Mouse (Mus musculus): ENCODE results near the gene Rgs19. TPM values are rescaled to one million over a fixed set of nuclear protein-coding genes. Genes with fewer than 3 reads are reported as not detected.

The Rgs19 gene
- 11.6 TPM for polyA plus RNA-seq (2014; fragmentation: Illumina TruSeq; extraction: RNeasy Lipid Tissue Mini Kit (QIAGEN cat#74804); ENCODE audit: low read depth, low replicate concordance)

DNA sequence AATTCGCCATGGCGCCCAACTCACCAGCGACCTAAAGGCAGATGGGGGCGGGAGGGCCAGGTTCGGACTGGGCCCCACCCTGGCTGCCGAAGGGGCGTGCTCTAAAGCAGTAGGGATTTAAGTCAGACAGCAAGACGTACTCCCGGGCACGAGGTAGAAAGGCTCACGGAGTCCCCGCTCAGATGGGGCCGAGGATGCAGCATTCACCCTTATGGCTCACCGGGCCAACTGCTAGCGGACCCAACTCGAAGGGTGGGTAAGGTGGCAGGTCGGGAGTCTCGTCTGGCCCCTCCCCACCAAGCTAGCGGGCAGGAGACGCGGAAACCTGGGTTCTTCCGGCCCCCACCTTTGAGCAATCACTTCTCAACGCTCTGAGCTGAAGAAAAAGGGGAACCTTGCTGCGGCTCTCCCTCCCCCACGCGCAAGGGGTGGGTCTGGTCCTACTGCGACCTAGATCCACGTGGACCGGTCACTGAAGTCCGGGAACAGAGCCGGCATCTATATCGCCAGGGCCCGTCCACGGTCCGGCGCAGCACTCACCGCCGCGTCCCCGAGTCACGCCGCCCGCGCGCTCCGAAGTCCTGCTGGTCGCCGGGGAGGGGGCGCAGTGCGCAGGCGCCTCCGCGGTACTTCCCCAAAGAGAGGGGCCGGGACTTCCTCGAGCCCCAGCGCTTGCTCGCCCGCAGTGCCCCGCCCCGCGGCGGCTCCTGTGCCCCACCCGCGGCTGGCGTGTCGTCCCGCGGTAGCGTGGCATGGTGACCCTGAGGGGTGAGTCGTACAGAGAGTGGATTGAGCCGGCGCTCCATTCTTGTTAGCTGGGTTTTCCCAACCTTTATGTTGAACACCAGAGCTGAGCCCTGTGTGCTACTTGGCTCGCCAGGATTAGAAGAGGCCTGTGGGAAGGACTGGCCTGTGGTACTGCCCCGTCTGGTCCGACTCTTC is at the start of gene Rgs19:
TSS of gene Rgs19 (minus strand) at position 639 of the 942 bp plus-strand sequence.

DNA sequence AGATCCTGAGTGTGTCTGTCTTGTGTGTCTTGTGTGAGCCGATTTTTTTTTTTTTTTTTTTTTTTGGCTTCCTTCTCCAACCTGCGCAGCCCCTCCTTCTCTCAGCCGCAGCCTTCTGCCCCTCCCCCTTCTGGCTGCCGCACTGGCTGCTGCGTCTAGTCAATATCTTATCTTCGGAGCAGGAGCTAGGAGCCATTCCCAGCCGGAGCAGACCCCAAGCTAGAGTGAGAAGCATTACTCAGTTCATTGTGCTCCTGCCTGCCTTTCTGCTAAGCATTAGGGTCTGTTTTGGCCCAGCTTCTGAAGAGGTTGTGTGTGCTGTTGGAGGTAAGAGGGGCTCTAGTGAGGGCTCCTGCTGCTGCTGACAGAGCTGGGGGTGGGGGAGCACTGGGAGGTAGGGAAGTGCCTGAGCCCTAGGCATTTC is 21.1 kb upstream of the Rgs19 start, which contains the start of gene Oprl1:
TSS of gene Oprl1 (plus strand) at position 114 of the 424 bp plus-strand sequence.

GRCm38 (mm10) chr2:181698241-181698640 is 4.5 kb upstream of the Rgs19 start, which contains the start of gene Lkaaear1:
TSS of gene Lkaaear1 (minus strand) at chr2:181698442.

DNA sequence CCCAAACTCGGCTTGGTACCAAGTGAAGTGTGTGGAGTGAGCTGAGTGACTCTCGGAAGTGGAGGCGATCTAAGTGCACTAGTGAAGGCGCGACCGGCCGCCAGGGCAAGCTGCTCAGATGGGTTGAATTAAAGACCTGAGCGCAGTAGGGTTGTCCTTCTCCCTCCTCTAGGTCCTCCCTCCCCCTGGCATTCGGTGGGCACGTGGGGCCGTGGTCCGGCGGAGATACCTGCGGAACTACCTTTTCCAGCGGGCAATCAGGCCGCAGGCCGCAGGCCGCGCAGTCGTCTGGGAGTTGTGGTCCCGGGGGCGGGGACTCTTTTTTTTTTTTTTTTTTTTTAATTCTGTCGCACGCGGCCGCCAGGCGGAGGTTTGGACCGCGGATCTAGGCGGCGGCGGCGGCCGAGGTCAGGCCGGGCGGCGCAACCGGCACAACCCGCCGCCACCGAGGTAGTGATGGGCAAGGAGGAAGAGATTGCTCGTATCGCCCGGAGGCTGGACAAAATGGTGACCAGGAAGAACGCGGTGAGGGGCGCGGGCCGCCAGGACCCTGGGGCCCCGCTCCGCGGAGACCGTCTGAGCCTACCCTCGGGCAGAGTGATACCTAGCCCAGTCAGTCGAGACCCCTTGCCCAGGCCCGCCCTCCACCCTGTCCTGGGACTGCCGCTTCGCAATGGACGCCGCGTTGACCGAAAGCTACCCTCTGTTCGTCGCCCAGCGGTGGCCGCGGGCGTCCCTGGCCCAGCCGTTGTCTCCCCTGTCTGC is 13.6 kb downstream of the Rgs19 start, which contains the start of gene Tcea2:
TSS of gene Tcea2 (plus strand) at position 360 of the 765 bp plus-strand sequence.

GRCm38 (mm10) chr2:181671326-181671725 is 22.5 kb downstream of the Rgs19 start, which contains the start of gene Sox18:
TSS of gene Sox18 (minus strand) at chr2:181671640.

GRCm38 (mm10) chr2:181656734-181657133 is 37.0 kb downstream of the Rgs19 start, which contains the start of gene Gm29797:
TSS of gene Gm29797 (plus strand) at chr2:181657034.

Other genes with a start within 250 kb of the Rgs19 start
- 9.7 TPM for gene Zbtb46, start 234.6 kb downstream of the Rgs19 start, polyA plus RNA-seq (2014; fragmentation: Illumina TruSeq; extraction: RNeasy Lipid Tissue Mini Kit (QIAGEN cat#74804); ENCODE audit: low read depth, low replicate concordance)
- not detected for gene Abhd16b, start 200.8 kb downstream of the Rgs19 start, polyA plus RNA-seq (2014; fragmentation: Illumina TruSeq; extraction: RNeasy Lipid Tissue Mini Kit (QIAGEN cat#74804); ENCODE audit: low read depth, low replicate concordance)
- 96.1 TPM for gene Tpd52l2, start 196.8 kb downstream of the Rgs19 start, polyA plus RNA-seq (2014; fragmentation: Illumina TruSeq; extraction: RNeasy Lipid Tissue Mini Kit (QIAGEN cat#74804); ENCODE audit: low read depth, low replicate concordance)
- gene Dnajc5, start 173.5 kb downstream of the Rgs19 start, polyA plus RNA-seq (2014; fragmentation: Illumina TruSeq; extraction: RNeasy Lipid Tissue Mini Kit (QIAGEN cat#74804); ENCODE audit: low read depth, low replicate concordance), result 41.6 TPM
- gene Uckl1, start 109.1 kb downstream of the Rgs19 start, polyA plus RNA-seq (2014; fragmentation: Illumina TruSeq; extraction: RNeasy Lipid Tissue Mini Kit (QIAGEN cat#74804); ENCODE audit: low read depth, low replicate concordance), result 56.3 TPM
- 35.9 TPM for gene Prpf6, start 102.1 kb downstream of the Rgs19 start, polyA plus RNA-seq (2014; fragmentation: Illumina TruSeq; extraction: RNeasy Lipid Tissue Mini Kit (QIAGEN cat#74804); ENCODE audit: low read depth, low replicate concordance)
- gene Zfp512b, start 101.2 kb downstream of the Rgs19 start, polyA plus RNA-seq (2014; fragmentation: Illumina TruSeq; extraction: RNeasy Lipid Tissue Mini Kit (QIAGEN cat#74804); ENCODE audit: low read depth, low replicate concordance), result 17.6 TPM
- gene Samd10, start 94.8 kb downstream of the Rgs19 start, polyA plus RNA-seq (2014; fragmentation: Illumina TruSeq; extraction: RNeasy Lipid Tissue Mini Kit (QIAGEN cat#74804); ENCODE audit: low read depth, low replicate concordance), result 3.9 TPM
- not detected for gene Gm29797, start 36.9 kb downstream of the Rgs19 start, polyA plus RNA-seq (2014; fragmentation: Illumina TruSeq; extraction: RNeasy Lipid Tissue Mini Kit (QIAGEN cat#74804); ENCODE audit: low read depth, low replicate concordance)
- gene Sox18, start 22.3 kb downstream of the Rgs19 start, polyA plus RNA-seq (2014; fragmentation: Illumina TruSeq; extraction: RNeasy Lipid Tissue Mini Kit (QIAGEN cat#74804); ENCODE audit: low read depth, low replicate concordance), result 45.6 TPM
- 10.2 TPM for gene Tcea2, start 13.7 kb downstream of the Rgs19 start, polyA plus RNA-seq (2014; fragmentation: Illumina TruSeq; extraction: RNeasy Lipid Tissue Mini Kit (QIAGEN cat#74804); ENCODE audit: low read depth, low replicate concordance)
- gene Lkaaear1, start 4.5 kb upstream of the Rgs19 start, polyA plus RNA-seq (2014; fragmentation: Illumina TruSeq; extraction: RNeasy Lipid Tissue Mini Kit (QIAGEN cat#74804); ENCODE audit: low read depth, low replicate concordance), result not detected
- not detected for gene Oprl1, start 21.0 kb upstream of the Rgs19 start, polyA plus RNA-seq (2014; fragmentation: Illumina TruSeq; extraction: RNeasy Lipid Tissue Mini Kit (QIAGEN cat#74804); ENCODE audit: low read depth, low replicate concordance)
- gene Myt1, start 69.4 kb upstream of the Rgs19 start, polyA plus RNA-seq (2014; fragmentation: Illumina TruSeq; extraction: RNeasy Lipid Tissue Mini Kit (QIAGEN cat#74804); ENCODE audit: low read depth, low replicate concordance), result not detected
- 50.8 TPM for gene Pcmtd2, start 143.9 kb upstream of the Rgs19 start, polyA plus RNA-seq (2014; fragmentation: Illumina TruSeq; extraction: RNeasy Lipid Tissue Mini Kit (QIAGEN cat#74804); ENCODE audit: low read depth, low replicate concordance)
- gene Polr3k, start 170.4 kb upstream of the Rgs19 start, polyA plus RNA-seq (2014; fragmentation: Illumina TruSeq; extraction: RNeasy Lipid Tissue Mini Kit (QIAGEN cat#74804); ENCODE audit: low read depth, low replicate concordance), result 10.7 TPM

Data from heart, adult 10 weeks (tissue).